Mouse (Mus musculus): Measurements from ENCODE around the gene Olfr1134.
"Not testable (repeated sequence)": the region's sequence is repeated elsewhere in the genome, so short reads cannot be mapped to it uniquely, and the experiment has no call there.

Olfr1134 gene

GRCm38 (mm10) chr2:87658360-87658759, at the start of gene Olfr1134:
Gene Olfr1134, minus strand, starts transcription at chr2:87658460.
- DNase-seq = no peak

GRCm38 (mm10) chr2:87693847-87694246, 35.6 kb upstream of the Olfr1134 start, which contains the start of gene Olfr1136:
Gene Olfr1136, minus strand, starts transcription at chr2:87693947.
- no peak for DNase-seq

GRCm38 (mm10) chr2:87673564-87673963, 15.3 kb upstream of the Olfr1134 start, which contains the start of gene Olfr1135:
Gene Olfr1135, minus strand, starts transcription at chr2:87673664.
- DNase-seq = no peak

GRCm38 (mm10) chr2:87647274-87647673, 11.0 kb downstream of the Olfr1134 start, which contains the start of gene Olfr1133:
Gene Olfr1133, minus strand, starts transcription at chr2:87647374.
- DNase-seq = no peak

GRCm38 (mm10) chr2:87642441-87642840, 15.8 kb downstream of the Olfr1134 start:
- DNase-seq = no peak

GRCm38 (mm10) chr2:87637435-87637834, 20.8 kb downstream of the Olfr1134 start, which contains the start of gene Olfr1132:
Gene Olfr1132, minus strand, starts transcription at chr2:87637535.
- no peak for DNase-seq

GRCm38 (mm10) chr2:87626804-87627203, 31.5 kb downstream of the Olfr1134 start, which contains the start of gene Olfr1131:
Gene Olfr1131, plus strand, starts transcription at chr2:87627104.
- DNase-seq = no peak

GRCm38 (mm10) chr2:87605912-87606311, 52.3 kb downstream of the Olfr1134 start, which contains the start of gene Olfr1130:
Gene Olfr1130, plus strand, starts transcription at chr2:87606212.
- DNase-seq = not testable (repeated sequence)

Measured in thymus, postnatal 36 days (tissue).